Mouse (Mus musculus) CH12.LX (cell line): Measurements from ENCODE around the gene Rab1a. TPM values are rescaled to one million over a fixed set of nuclear protein-coding genes. Genes with fewer than 3 reads are reported as not detected.

Experiments
- DNase-seq: peaks from one replicate; pipeline ENCODE4 v3.0.0-alpha.2; 2013; ENCODE audit errors: extremely low read depth
- H3K27ac ChIP-seq: 2 replicates; pipeline ENCODE4 v1.5.1; 2012; ENCODE audit warnings: low read depth, mild to moderate bottlenecking, control low read depth, moderate library complexity; ENCODE audit not compliant: insufficient read depth
- H3K27me3 ChIP-seq: replicated peaks from 2 replicates; pipeline ENCODE3; 2012; ENCODE audit warnings: inconsistent platforms
- H3K36me3 ChIP-seq, 2 experiments: replicated peaks in 1 of 2; 2 replicates each; pipeline versions ENCODE3 to v1.6.1; 2012; ENCODE audit warnings: inconsistent platforms in 1 of 2, low read length in 1 of 2, mild to moderate bottlenecking in 1 of 2, mixed read lengths in 1 of 2, moderate library complexity in 1 of 2; ENCODE audit not compliant: control insufficient read depth in 1 of 2, insufficient read depth in 1 of 2
- H3K4me1 ChIP-seq, 2 experiments: 2 replicates each; pipeline ENCODE4 v1.6.1; 2012; ENCODE audit warnings: inconsistent platforms in 1 of 2, moderate library complexity in 1 of 2; ENCODE audit not compliant: insufficient read depth in 2 of 2, control insufficient read depth in 1 of 2
- H3K4me2 ChIP-seq: 2 replicates; pipeline ENCODE4 v1.6.1; 2012; ENCODE audit warnings: low read depth, mild to moderate bottlenecking, control low read depth; ENCODE audit not compliant: poor library complexity, insufficient read depth, severe bottlenecking
- H3K4me3 ChIP-seq, 3 experiments: fragments of 150-350 bp in 1 of 3; sonication (generic) in 1 of 3; replicated peaks in 1 of 3; 2 replicates each; pipeline versions ENCODE3 to v1.5.1; 2011 to 2012; ENCODE audit warnings: low read depth in 2 of 3, low read length in 2 of 3, mild to moderate bottlenecking in 2 of 3, moderate library complexity in 2 of 3, control low read depth in 1 of 3, improper control_type of control experiment in 1 of 3, inconsistent platforms in 1 of 3, mixed read lengths in 1 of 3; ENCODE audit not compliant: poor library complexity in 1 of 3
- H3K79me2 ChIP-seq: replicated peaks from 2 replicates; pipeline ENCODE4 v1.6.1; 2012; ENCODE audit warnings: mild to moderate bottlenecking, moderate library complexity; ENCODE audit not compliant: control insufficient read depth, poor library complexity, insufficient read depth, severe bottlenecking; ENCODE audit errors: extremely low read depth
- H3K9ac ChIP-seq: 2 replicates; pipeline ENCODE4 v1.6.1; 2012; ENCODE audit warnings: low read depth, mild to moderate bottlenecking, control low read depth, moderate library complexity; ENCODE audit not compliant: insufficient read depth
- H3K9me3 ChIP-seq: replicated peaks from 2 replicates; pipeline ENCODE3; 2012; ENCODE audit warnings: low read length, inconsistent platforms, mixed read lengths
- CHD1 ChIP-seq: IDR thresholded peaks from 2 replicates; pipeline ENCODE4 v1.6.1; 2012; ENCODE audit warnings: low read depth, low read length, improper control_type of control experiment, inconsistent platforms
- CHD2 ChIP-seq: IDR thresholded peaks from 2 replicates; pipeline ENCODE4 v1.6.1; 2011; ENCODE audit warnings: low read length, improper control_type of control experiment
- CTCF ChIP-seq, 2 experiments: IDR thresholded peaks in 1 of 2; conservative IDR thresholded peaks in 1 of 2; 2 replicates each; pipeline ENCODE4 v1.5.1; 2011 to 2012; ENCODE audit warnings: low read depth in 2 of 2, low read length in 2 of 2, improper control_type of control experiment in 1 of 2, inconsistent platforms in 1 of 2, mild to moderate bottlenecking in 1 of 2, moderate library complexity in 1 of 2
- E2F4 ChIP-seq: IDR thresholded peaks from 2 replicates; pipeline ENCODE4 v1.6.1; 2011; ENCODE audit warnings: low read depth, low read length, improper control_type of control experiment; ENCODE audit not compliant: insufficient replicate concordance
- ELF1 ChIP-seq: IDR thresholded peaks from 2 replicates; pipeline ENCODE4 v1.6.1; 2014; ENCODE audit warnings: low read depth, mild to moderate bottlenecking, inconsistent platforms, low read length, improper control_type of control experiment
- EP300 ChIP-seq: IDR thresholded peaks from 2 replicates; pipeline ENCODE4 v1.6.1; 2011; ENCODE audit warnings: low read length, improper control_type of control experiment
- ETS1 ChIP-seq: conservative IDR thresholded peaks from 2 replicates; pipeline ENCODE4 v1.6.1; 2012; ENCODE audit warnings: low read depth, mild to moderate bottlenecking, inconsistent platforms, low read length, improper control_type of control experiment, moderate library complexity
- GABPA ChIP-seq: IDR thresholded peaks from 2 replicates; pipeline ENCODE4 v1.6.1; 2012; ENCODE audit warnings: low read depth, low read length, improper control_type of control experiment, inconsistent platforms; ENCODE audit not compliant: insufficient replicate concordance
- IRF4 ChIP-seq: IDR thresholded peaks from 2 replicates; pipeline ENCODE4 v1.6.1; 2014; ENCODE audit warnings: low read depth, mild to moderate bottlenecking, inconsistent platforms, low read length, improper control_type of control experiment
- JUN ChIP-seq: IDR thresholded peaks from 2 replicates; pipeline ENCODE4 v1.6.1; 2011; ENCODE audit warnings: low read depth, mild to moderate bottlenecking, low read length, improper control_type of control experiment, moderate library complexity; ENCODE audit not compliant: insufficient read depth
- JUND ChIP-seq: conservative IDR thresholded peaks from 2 replicates; pipeline ENCODE4 v1.6.1; 2011; ENCODE audit warnings: low read depth, low read length, improper control_type of control experiment
- KAT2A ChIP-seq: IDR thresholded peaks from 2 replicates; pipeline ENCODE4 v1.6.1; 2012; ENCODE audit warnings: low read length, improper control_type of control experiment, inconsistent platforms; ENCODE audit not compliant: insufficient replicate concordance
- MAX ChIP-seq: IDR thresholded peaks from 2 replicates; pipeline ENCODE4 v1.6.1; 2011; ENCODE audit warnings: low read length, improper control_type of control experiment
- MEF2A ChIP-seq: IDR thresholded peaks from 2 replicates; pipeline ENCODE4 v1.6.1; 2014; ENCODE audit warnings: low read depth, mild to moderate bottlenecking, inconsistent platforms, low read length, improper control_type of control experiment, borderline replicate concordance
- MXI1 ChIP-seq: IDR thresholded peaks from 2 replicates; pipeline ENCODE4 v1.6.1; 2011; ENCODE audit warnings: mild to moderate bottlenecking, low read depth, low read length, improper control_type of control experiment
- NELFE ChIP-seq: IDR thresholded peaks from 2 replicates; pipeline ENCODE4 v1.6.1; 2011; ENCODE audit warnings: low read depth, low read length, improper control_type of control experiment
- PAX5 ChIP-seq: IDR thresholded peaks from 2 replicates; pipeline ENCODE4 v1.6.1; 2012; ENCODE audit warnings: low read length, inconsistent platforms, mixed read lengths
- POLR2A ChIP-seq: IDR thresholded peaks from 2 replicates; pipeline ENCODE4 v1.6.1; 2011; ENCODE audit warnings: low read depth, mild to moderate bottlenecking, improper control_type of control experiment, low read length
- POLR2AphosphoS2 ChIP-seq: IDR thresholded peaks from 2 replicates; pipeline ENCODE4 v1.6.1; 2011; ENCODE audit warnings: low read depth, low read length, improper control_type of control experiment
- TBP ChIP-seq: conservative IDR thresholded peaks from 2 replicates; pipeline ENCODE4 v1.6.1; 2011; ENCODE audit warnings: low read depth, low read length, improper control_type of control experiment
- TCF12 ChIP-seq: IDR thresholded peaks from 2 replicates; pipeline ENCODE4 v1.6.1; 2014; ENCODE audit warnings: low read depth, mild to moderate bottlenecking, inconsistent platforms, low read length, improper control_type of control experiment
- UBTF ChIP-seq: IDR thresholded peaks from 2 replicates; pipeline ENCODE4 v1.6.1; 2012; ENCODE audit warnings: low read depth, mild to moderate bottlenecking, inconsistent platforms, low read length, improper control_type of control experiment, moderate library complexity
- USF2 ChIP-seq: conservative IDR thresholded peaks from 2 replicates; pipeline ENCODE4 v1.6.1; 2011; ENCODE audit warnings: low read depth, low read length, improper control_type of control experiment
- ZC3H11A ChIP-seq: IDR thresholded peaks from 2 replicates; pipeline ENCODE4 v1.6.1; 2012; ENCODE audit warnings: low read depth, mild to moderate bottlenecking, inconsistent platforms, low read length, improper control_type of control experiment
- dilution Hi-C: fragments of 300-500 bp; cut with MboI; formaldehyde crosslinking; loops from 2 replicates; pipeline ENCODE4 v1.14.3; 2020; ENCODE audit warnings: low sequenced_read_pairs; ENCODE audit not compliant: extremely low pct_unique_long_range_greater_than_20kb, extremely low pct_ligation_motif_present
- in situ Hi-C: fragments of 300-500 bp; cut with MboI; formaldehyde crosslinking; loops from 3 replicates; pipeline ENCODE4 v1.14.3; 2019; ENCODE audit warnings: low sequenced_read_pairs, low pct_ligation_motif_present, low pct_unique_long_range_greater_than_20kb, mixed read lengths
- polyA plus RNA-seq: library from polyadenylated mRNA; unstranded; fragments of >175 nt; gene quantifications from 2 replicates; pipeline ENCODE4 v1.2.1, GENCODE M21; 2012; ENCODE audit warnings: low read depth; ENCODE audit not compliant: insufficient read length
- total RNA-seq, 2 experiments: library from RNA; depleted of rRNA; stranded (reverse); fragments of 300-350 nt in 1 of 2; fragments of >200 nt in 1 of 2; gene quantifications; 2 replicates each; pipeline ENCODE4 v1.2.3; 2012 to 2014

Gene Rab1a
- total and polyA plus RNA-seq, 3 experiments = 76.7 to 263 (median 143) TPM

GRCm38 (mm10) chr11:20193100-20193736, 8.0 kb upstream of the Rab1a start:
- no peak overlapping the region for H3K27ac ChIP-seq
- no peak overlapping the region for H3K4me2 ChIP-seq
- H3K27me3 ChIP-seq = peaks cover 2% of the 10 kb centered on the region
- H3K9me3 ChIP-seq = no peaks in the 10 kb centered on the region
- H3K36me3 ChIP-seq = no peaks in the 10 kb centered on the region
- dilution Hi-C loops (no loop called here), in situ Hi-C loops (loop anchor here (5.0 kb wide), 1 partner anchor 56 kb away; no protein-coding TSS in a partner anchor)
- H3K9ac ChIP-seq = no peak overlapping the region
- no peaks in the 10 kb centered on the region for H3K79me2 ChIP-seq
- DNase-seq = no peak
- H3K4me1 ChIP-seq = peaks cover 0 to 5% of the 10 kb centered on the region in 2 experiments; a peak in 2 of 4 replicates
- H3K4me3 ChIP-seq = no peak overlapping the region
- TF ChIP-seq USF2 = no peak
- TF ChIP-seq MXI1 = no peak
- TF ChIP-seq UBTF = no peak
- no peak for TF ChIP-seq PAX5
- no peak for TF ChIP-seq MEF2A
- TF ChIP-seq EP300 = no peak
- TF ChIP-seq CTCF (conservative IDR thresholded peaks at IDR 0.05 in 1 of 2, IDR thresholded peaks at IDR 0.05 in 1 of 2; ENCODE audit: low read depth in 2 of 2, low read length in 2 of 2) = no peak
- TF ChIP-seq CHD1 = no peak
- TF ChIP-seq TBP = no peak
- no peak for TF ChIP-seq E2F4
- no peak for TF ChIP-seq POLR2A
- TF ChIP-seq ZC3H11A = no peak
- no peak for TF ChIP-seq TCF12
- no peak for TF ChIP-seq KAT2A
- TF ChIP-seq GABPA = no peak
- TF ChIP-seq ETS1 = no peak

DNA sequence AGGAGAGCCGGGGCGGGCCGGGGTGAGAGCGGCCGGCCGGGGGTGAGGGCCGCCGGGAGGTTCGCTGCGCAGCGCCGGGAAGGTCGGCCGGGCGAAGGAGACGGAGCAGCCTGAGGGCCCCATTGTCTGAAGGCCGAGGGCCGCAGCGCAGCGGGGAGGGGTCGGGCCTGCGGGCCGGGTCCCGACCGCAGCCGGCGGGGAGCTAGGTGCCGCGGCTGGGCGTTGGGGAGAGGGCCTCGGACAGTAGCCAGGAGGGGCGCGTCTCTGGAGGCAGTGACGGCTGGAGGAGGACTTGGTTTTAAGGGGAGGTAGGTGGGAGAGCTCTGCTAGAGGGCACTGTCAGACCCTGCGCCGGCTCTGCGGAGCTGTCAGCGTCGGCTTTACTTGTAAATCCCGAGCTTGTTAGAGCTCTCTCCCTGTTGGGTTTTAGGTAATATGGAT, 449 bp downstream of the Rab1a start:
- in situ Hi-C loops = no loop called here
- dilution Hi-C loops = no loop called here
- Histone ChIP-seq H3K36me3 (peaks cover 0 to 26% of the 10 kb centered on the region in 2 experiments), H3K27me3 (no peaks in the 10 kb centered on the region), H3K27ac (peak overlapping the region; percentile 61), H3K4me2 (peak overlapping the region; percentile 100; the same call in 1 of the 2 replicates), H3K9ac (peak overlapping the region; percentile 91), H3K79me2 (peaks cover 53% of the 10 kb centered on the region), H3K9me3 (no peaks in the 10 kb centered on the region), H3K4me3 (peak overlapping the region; percentile 82 to 94 (median 83)), H3K4me1 (peaks cover 4 to 40% of the 10 kb centered on the region in 2 experiments)
- TF ChIP-seq MAX = no peak
- TF ChIP-seq ELF1 = no peak
- no peak; a peak in 1 of 4 replicates for TF ChIP-seq CTCF (conservative IDR thresholded peaks at IDR 0.05 in 1 of 2, IDR thresholded peaks at IDR 0.05 in 1 of 2; ENCODE audit: low read depth in 2 of 2, low read length in 2 of 2)
- TF ChIP-seq NELFE = no peak
- no peak for TF ChIP-seq JUND
- no peak for TF ChIP-seq IRF4
- TF ChIP-seq USF2 = no peak
- no peak for TF ChIP-seq POLR2A
- no peak for TF ChIP-seq JUN
- TF ChIP-seq ETS1 = no peak
- TF ChIP-seq CHD2 = no peak
- no peak for TF ChIP-seq POLR2AphosphoS2
- TF ChIP-seq MXI1 = peak; percentile 9; the same call in 1 of the 2 replicates
- peak; percentile 79; the same call in 1 of the 2 replicates for TF ChIP-seq UBTF
- DNase-seq = peak; percentile 35
